Mouse (Mus musculus) B cell, adult 2 months (primary cell): ENCODE measurements around the gene Adsl.

ENCODE experiments used
- DNase-seq, 2 experiments: peaks; one replicate each; pipeline ENCODE4 v3.0.0; 2022

Gene Adsl

DNA sequence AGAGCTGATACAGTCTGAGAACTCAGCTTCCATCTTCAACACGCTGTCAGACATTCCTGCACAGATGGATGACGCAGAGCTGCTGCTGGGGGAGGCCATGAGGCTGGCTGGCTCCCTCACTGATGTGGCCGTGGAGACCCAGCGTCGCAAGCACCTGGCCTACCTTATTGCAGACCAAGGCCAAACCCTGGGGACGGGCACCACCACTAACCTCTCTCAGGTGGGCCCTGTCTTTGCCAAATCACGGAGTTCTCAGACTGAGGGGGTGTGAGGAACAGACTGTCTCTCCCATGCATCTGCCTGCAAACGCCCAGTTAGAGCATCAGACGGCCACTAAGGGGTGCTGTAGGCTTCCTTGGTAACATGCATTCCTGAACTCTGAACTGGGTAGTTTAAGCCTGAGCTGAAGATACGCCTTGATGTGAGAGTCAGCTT is 60.4 kb downstream of the Adsl start:
- peak; percentile 24 to 29 for DNase-seq

GRCm38 (mm10) chr15:81010114-81010513 is 61.8 kb downstream of the Adsl start:
- DNase-seq, result no peak

GRCm38 (mm10) chr15:81011523-81011922 is 63.2 kb downstream of the Adsl start:
- DNase-seq, result no peak

- DNase-seq, result no peak
Measured at GRCm38 (mm10) chr15:81012359-81012758, 64.1 kb downstream of the Adsl start.

- DNase-seq, result no peak
Measured at GRCm38 (mm10) chr15:81013186-81013585, 64.9 kb downstream of the Adsl start.

DNA sequence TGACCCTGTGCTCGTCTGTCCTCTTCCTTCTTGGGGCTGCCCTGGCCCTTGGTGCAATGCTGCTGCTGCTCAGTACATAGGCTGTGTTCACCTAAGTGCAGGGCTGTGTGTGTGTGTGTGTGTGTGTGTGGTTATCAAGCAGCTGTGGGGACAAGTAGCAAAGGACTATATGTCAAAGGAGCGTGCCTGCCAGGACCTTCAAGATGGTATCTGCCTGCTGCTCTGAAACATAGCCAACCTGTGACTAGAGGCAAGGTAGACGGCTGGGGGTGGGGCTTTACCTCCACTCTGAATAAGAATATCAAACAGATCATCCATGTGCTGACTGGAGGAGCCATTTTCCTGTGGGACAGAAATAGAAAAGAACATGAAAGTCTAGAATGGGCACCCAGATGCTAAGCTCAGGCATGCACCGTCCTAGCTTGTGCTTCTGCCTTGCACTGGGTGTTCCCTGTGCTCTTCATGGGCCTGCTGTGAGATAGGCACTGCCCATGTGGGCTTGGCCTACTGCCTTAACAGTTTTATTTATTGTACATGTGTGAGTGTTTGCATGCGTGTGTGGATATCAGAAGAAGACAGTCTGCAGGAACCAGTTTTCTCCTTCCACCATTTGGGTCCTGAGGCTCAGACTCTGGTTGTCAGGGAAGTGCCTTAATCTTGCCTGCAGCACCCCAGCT is 66.9 kb downstream of the Adsl start:
- no peak for DNase-seq

- no peak for DNase-seq
Measured at GRCm38 (mm10) chr15:81016488-81016887, 68.2 kb downstream of the Adsl start.

DNA sequence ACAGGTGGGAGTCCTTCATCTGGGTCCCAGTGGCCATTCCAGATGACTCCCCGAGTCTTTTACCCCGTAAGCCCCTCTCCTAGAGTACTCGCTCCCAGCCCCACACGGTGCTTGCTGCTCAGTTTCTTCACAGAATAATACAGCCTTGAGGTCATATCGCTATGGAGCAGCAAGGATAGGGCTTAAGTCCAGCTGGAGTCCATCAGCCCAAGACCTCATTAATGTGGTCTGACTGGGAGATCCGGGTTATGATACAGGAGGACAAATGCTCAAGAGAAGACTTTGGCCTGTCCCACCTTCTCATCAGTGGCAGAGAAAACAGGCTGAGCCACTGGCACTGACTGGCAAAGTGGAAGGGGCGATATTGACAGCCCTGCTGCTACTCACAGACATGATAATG is 69.0 kb downstream of the Adsl start:
- DNase-seq, result no peak
